Mouse (Mus musculus) CD4-positive, CD25-positive, alpha-beta regulatory T cell (primary cell): Measurements from ENCODE around the gene Lepr. TPM values are rescaled to one million over a fixed set of nuclear protein-coding genes. Genes with fewer than 3 reads are reported as not detected.

Source experiments
- polyA plus RNA-seq: library from polyadenylated mRNA; unstranded; fragments of 100-300 nt; shearing (Covaris generic); gene quantifications from one replicate; pipeline ENCODE4 v1.2.1, GENCODE M21; 2017

Lepr gene
- 0.36 TPM for polyA plus RNA-seq

DNA sequence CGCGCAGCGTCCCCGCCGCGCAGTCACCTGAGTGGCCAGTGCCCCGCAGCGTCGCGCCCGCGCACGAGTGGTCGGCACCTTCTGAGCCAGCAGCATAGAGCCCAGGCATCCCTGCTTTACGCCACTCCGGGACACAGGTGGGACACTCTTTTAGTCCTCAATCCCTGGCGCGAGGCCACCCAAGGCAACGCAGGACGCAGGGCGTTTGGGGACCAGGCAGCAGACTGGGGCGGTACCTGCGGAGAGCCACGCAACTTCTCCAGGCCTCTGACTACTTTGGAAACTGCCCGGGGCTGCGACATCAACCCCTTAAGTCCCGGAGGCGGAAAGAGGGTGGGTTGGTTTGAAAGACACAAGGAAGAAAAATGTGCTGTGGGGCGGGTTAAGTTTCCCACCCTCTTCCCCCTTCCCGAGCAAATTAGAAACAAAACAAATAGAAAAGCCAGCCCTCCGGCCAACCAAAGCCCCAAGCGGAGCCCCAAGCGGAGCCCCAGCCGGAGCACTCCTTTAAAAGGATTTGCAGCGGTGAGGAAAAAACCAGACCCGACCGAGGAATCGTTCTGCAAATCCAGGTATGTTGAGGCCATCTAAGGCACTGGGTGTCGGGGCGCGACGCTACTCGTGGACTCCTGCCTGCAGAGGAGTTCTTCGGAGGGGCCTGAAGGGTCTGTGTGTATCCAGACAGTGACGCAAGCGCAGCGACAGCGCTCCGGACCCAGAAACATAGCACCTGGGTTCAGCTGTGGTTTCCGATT, at the start of gene Lepr:
TSS of gene Lepr (plus strand) at position 38 of the 755 bp plus-strand sequence.

DNA sequence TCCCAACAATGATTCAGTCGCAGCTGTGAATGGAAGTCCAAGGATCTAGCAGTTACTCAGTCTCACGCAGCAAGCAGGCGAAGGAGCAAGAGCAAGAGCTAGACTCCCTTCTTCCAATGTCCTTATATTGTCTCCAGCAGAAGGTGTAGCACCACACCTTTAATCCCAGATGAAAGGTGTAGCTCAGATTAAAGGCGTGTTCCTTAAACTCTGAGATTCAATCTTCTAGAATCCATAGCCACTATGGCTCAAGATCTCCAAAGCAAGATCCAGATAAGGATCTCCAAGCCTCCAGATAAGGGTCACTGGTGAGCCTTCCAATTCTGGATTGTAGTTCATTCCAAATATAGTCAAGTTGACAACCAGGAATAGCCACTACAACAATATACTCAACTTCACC, 126.7 kb downstream of the Lepr start, which contains the start of gene B020004J07Rik:
TSS of gene B020004J07Rik (minus strand) at position 101 of the 400 bp plus-strand sequence.

Other genes starting within 250 kb of the Lepr start
- gene Dnajc6, start 220.8 kb upstream of the Lepr start, polyA plus RNA-seq, result 0.83 TPM
- 77.6 TPM for gene Leprot, start 69.7 kb upstream of the Lepr start, polyA plus RNA-seq
- not detected for gene B020004J07Rik, start 126.6 kb downstream of the Lepr start, polyA plus RNA-seq
- not detected for gene C130073F10Rik, start 176.4 kb downstream of the Lepr start, polyA plus RNA-seq
- not detected for gene Gm12800, start 191.7 kb downstream of the Lepr start, polyA plus RNA-seq
- gene Gm12794, start 223.0 kb downstream of the Lepr start, polyA plus RNA-seq, result not detected